Mouse (Mus musculus) heart, embryonic 11.5 days (tissue): ENCODE measurements around the gene Slc12a6. TPM values are rescaled to one million over a fixed set of nuclear protein-coding genes. Genes with fewer than 3 reads are reported as not detected.

ENCODE experiments used
- ATAC-seq: fragments of 200-750 bp; cut with Nextera tagmentation; replicated peaks from 2 replicates; pipeline ENCODE4 v1.8.0; 2017; ENCODE audit warnings: moderate library complexity; ENCODE audit not compliant: insufficient number of reproducible peaks, low FRiP score, low TSS enrichment
- H3K27ac ChIP-seq: fragments of 300-500 bp; sonication (generic); 2 replicates; pipeline ENCODE4 v1.5.1; 2014; ENCODE audit warnings: mild to moderate bottlenecking, low read depth, low read length
- H3K27me3 ChIP-seq: fragments of 300-500 bp; sonication (generic); 2 replicates; pipeline ENCODE4 v1.6.1; 2014; ENCODE audit warnings: mild to moderate bottlenecking, low read length, mixed read lengths; ENCODE audit not compliant: control insufficient read depth, insufficient read depth
- H3K36me3 ChIP-seq: fragments of 300-500 bp; sonication (generic); 2 replicates; pipeline ENCODE4 v1.6.1; 2014; ENCODE audit warnings: mild to moderate bottlenecking, low read length, moderate library complexity, mixed read lengths; ENCODE audit not compliant: control insufficient read depth, insufficient read depth
- H3K4me1 ChIP-seq: fragments of 300-500 bp; sonication (generic); 2 replicates; pipeline ENCODE4 v1.6.1; 2014; ENCODE audit warnings: low read length; ENCODE audit not compliant: control insufficient read depth, insufficient read depth
- H3K4me2 ChIP-seq: fragments of 300-500 bp; sonication (generic); 2 replicates; pipeline ENCODE4 v1.6.1; 2014; ENCODE audit warnings: mild to moderate bottlenecking, moderate library complexity
- H3K4me3 ChIP-seq: fragments of 300-500 bp; sonication (generic); 2 replicates; pipeline ENCODE4 v1.5.1; 2014; ENCODE audit warnings: low read depth, low read length
- H3K9ac ChIP-seq: fragments of 300-500 bp; sonication (generic); 2 replicates; pipeline ENCODE4 v1.6.1; 2014; ENCODE audit warnings: mild to moderate bottlenecking, low read depth, low read length, moderate library complexity
- H3K9me3 ChIP-seq: fragments of 300-500 bp; sonication (generic); replicated peaks from 2 replicates; pipeline ENCODE4 v1.6.1; 2016; ENCODE audit warnings: low read length; ENCODE audit not compliant: control insufficient read depth
- whole genome bisulfite sequencing: fragments of 180-500 bp; shearing (Covaris S2); extraction: QIAGEN DNeasy Blood & Tissue Kit; methylation state at CpG from one replicate; pipeline ENCODE4 v1.1.7; 2014; ENCODE audit not compliant: insufficient replicate concordance; 5-methylcytosine and 5-hydroxymethylcytosine counted together
- polyA plus RNA-seq: library from polyadenylated mRNA; unstranded; fragments of >200 nt; fragmentation: Nextera tagmentation; extraction: Ambion mirVana; gene quantifications from 2 replicates; pipeline ENCODE4 v1.2.1, GENCODE M21; 2014

Gene Slc12a6
- 12.8 and 15.0 TPM in 2 replicates for polyA plus RNA-seq

DNA sequence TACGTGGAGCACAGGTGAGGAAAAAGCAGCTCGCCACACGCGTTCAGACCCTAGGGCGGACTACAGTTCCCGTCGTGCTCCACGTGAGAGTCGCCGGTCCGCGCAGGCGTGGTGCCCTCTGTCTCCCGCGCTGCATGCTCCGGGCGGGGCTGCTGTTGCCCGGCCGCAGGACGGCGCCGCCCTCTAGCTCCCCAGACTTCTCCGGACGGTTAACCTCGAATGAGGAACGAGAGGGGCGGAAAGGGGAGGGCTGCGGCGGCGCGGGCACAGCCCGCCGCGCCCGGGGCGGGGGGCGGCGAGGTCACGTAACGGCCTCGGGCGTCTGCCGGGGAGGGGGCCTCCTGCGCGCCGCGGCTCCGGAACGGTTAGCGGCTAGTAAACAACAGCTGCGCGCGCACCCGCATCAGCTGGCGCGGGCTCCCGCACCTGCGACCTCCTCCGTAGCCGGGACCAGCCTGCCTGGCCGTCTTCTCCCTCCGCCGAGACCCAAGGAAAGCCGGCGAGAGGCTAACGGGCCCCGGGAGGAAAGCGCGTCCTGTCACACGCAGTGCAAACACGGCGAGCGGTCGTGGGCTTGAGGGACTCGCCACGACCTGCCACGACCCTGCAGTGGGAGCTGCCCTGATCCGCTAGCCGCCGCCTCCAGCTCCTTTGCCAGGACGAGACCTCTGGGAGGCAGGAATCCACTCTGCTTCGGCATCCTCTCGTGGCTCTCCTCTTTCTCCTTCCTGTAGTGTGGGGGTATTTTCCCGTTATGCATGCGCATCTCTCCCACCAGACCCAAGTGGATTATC is at the start of gene Slc12a6:
TSS of gene Slc12a6 (plus strand) at position 378 of the 794 bp plus-strand sequence.
- H3K36me3 ChIP-seq = no peaks in the 10 kb centered on the region
- peak within 1 kb of the TSS; percentile 91 for H3K27ac ChIP-seq
- H3K4me2 ChIP-seq = peak within 1 kb of the TSS; percentile 91
- H3K9ac ChIP-seq = peak within 1 kb of the TSS; percentile 88
- no peaks in the 10 kb centered on the region for H3K4me1 ChIP-seq
- no peaks in the 10 kb centered on the region for H3K27me3 ChIP-seq
- peak; percentile 94 for ATAC-seq
- H3K9me3 ChIP-seq = no peaks in the 10 kb centered on the region
- under 1% methylated on average over 81 of the region's 85 CpGs for WGBS
- peak within 1 kb of the TSS; percentile 85 for H3K4me3 ChIP-seq

DNA sequence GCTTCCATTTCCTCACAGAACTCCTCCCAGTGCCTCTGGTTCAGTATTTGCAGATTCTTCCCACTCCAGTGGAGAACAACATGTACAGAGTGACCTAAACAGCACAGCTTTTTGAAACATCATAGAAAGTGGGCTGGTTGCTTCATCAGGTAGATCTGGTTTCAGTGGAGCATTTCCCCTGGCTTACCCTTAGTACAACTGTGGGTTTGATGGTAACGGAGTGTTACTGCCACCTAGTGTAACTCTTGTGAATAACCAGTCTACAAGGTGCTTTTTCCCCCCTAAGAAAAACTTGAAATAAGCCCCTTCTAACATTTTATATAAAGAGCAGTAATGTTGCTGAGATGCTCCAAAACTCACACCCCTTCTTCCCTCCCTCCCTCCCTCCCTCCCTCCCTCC is 49.6 kb upstream of the Slc12a6 start:
- H3K4me1 ChIP-seq = no peaks in the 10 kb centered on the region
- H3K36me3 ChIP-seq = no peaks in the 10 kb centered on the region
- H3K4me2 ChIP-seq = no peak overlapping the region
- H3K9me3 ChIP-seq = no peaks in the 10 kb centered on the region
- ATAC-seq = no peak
- H3K9ac ChIP-seq = no peak overlapping the region
- H3K27me3 ChIP-seq = no peaks in the 10 kb centered on the region
- H3K27ac ChIP-seq = no peak overlapping the region
- H3K4me3 ChIP-seq = no peak overlapping the region
- 19% methylated on average over 1 of the region's 1 CpGs for WGBS

DNA sequence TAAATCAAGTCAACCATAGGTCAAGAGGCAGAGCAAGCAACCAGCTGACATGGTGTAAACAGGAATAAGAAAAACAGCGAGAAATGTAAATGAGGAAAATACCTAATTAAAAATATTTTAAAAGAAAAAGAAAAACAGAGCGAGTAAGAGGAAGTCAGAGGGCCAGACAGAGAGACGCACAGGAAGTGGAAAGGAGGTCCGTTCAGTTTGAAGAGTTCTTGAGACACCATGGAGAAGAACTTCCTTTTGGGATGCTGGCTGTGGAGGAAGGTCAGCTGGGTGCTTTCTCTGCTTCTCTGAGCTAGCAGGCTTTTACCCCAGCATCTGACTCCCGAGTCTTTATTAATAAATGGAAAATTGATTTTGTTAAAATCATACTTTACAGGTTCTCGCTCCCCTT is 48.0 kb upstream of the Slc12a6 start:
- Histone ChIP-seq H3K27ac (no peak overlapping the region), H3K4me1 (no peaks in the 10 kb centered on the region), H3K4me3 (no peak overlapping the region), H3K9me3 (no peaks in the 10 kb centered on the region), H3K36me3 (no peaks in the 10 kb centered on the region), H3K27me3 (no peaks in the 10 kb centered on the region), H3K4me2 (no peak overlapping the region), H3K9ac (no peak overlapping the region)
- ATAC-seq = no peak
- 70% methylated on average over 6 of the region's 6 CpGs for WGBS

DNA sequence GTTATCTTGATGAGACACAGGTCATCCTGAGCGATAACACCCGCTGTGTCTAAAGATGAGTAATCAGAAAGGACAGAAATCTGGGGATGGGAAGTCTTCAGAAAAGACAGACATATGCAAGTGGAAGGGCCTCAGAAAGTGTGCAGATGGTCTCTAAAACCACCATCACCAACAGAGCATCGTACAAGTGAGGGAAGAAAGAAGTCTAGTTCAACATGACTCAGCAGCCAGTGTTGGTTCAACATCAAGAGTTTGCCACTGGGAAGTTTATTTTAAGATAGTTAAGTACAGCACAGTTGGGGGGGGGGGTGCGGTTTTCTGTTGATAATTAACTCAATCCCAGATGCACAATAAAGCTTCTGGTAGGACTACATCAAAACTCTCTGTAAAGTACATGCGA is 44.7 kb upstream of the Slc12a6 start:
- Histone ChIP-seq H3K9ac (no peak overlapping the region), H3K36me3 (no peaks in the 10 kb centered on the region), H3K9me3 (no peaks in the 10 kb centered on the region), H3K27me3 (no peaks in the 10 kb centered on the region), H3K4me3 (no peak overlapping the region), H3K27ac (no peak overlapping the region), H3K4me2 (no peak overlapping the region), H3K4me1 (no peaks in the 10 kb centered on the region)
- 73% methylated on average over 5 of the region's 5 CpGs for WGBS
- ATAC-seq = no peak

DNA sequence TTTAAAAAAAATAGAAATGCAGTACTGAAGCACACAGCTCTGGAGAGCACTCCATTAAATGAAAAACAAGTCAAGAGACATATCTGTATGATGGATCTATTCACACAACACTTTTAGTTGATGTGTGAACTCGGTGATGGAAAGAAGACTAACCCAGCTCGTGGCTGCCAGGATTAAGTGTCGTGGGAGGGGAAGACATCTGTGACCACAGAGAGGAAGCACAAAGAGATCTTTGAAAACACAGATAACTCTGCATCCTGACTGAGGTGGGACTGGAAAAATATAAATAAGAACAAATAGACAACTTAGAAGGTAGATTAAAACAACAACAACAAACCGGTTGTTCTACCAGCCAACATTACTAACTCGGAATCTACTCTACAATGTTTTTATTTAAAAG is 43.0 kb upstream of the Slc12a6 start:
- no peaks in the 10 kb centered on the region for H3K36me3 ChIP-seq
- H3K9me3 ChIP-seq = no peaks in the 10 kb centered on the region
- H3K4me2 ChIP-seq = no peak overlapping the region
- H3K9ac ChIP-seq = no peak overlapping the region
- no peak overlapping the region for H3K4me3 ChIP-seq
- no peaks in the 10 kb centered on the region for H3K27me3 ChIP-seq
- no peaks in the 10 kb centered on the region for H3K4me1 ChIP-seq
- no peak overlapping the region for H3K27ac ChIP-seq
- 60% methylated on average over 5 of the region's 5 CpGs for WGBS
- ATAC-seq = no peak

DNA sequence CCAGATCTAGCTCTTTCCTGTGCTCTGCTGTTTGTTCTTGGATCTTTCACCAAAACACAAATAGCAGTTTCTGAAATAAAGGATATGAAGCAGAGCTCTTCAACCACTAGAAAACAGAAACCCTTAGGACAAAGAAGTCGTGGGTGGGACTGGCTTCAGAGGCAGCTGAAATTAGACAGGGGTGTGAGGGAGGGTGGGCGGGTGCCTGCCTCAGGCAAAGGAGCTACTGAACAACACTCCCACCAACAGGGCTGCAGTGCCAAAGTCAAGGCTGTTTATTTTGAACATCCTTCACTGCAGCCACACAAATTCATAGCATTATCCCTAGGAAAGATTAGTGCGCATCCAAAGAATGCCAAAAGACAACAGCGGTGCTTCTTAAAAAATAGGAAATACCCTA is 41.3 kb upstream of the Slc12a6 start:
- Histone ChIP-seq H3K4me2 (no peak overlapping the region), H3K36me3 (no peaks in the 10 kb centered on the region), H3K4me3 (no peak overlapping the region), H3K27ac (no peak overlapping the region), H3K27me3 (no peaks in the 10 kb centered on the region), H3K4me1 (no peaks in the 10 kb centered on the region), H3K9ac (no peak overlapping the region), H3K9me3 (no peaks in the 10 kb centered on the region)
- no peak for ATAC-seq
- 61% methylated on average over 4 of the region's 4 CpGs for WGBS

DNA sequence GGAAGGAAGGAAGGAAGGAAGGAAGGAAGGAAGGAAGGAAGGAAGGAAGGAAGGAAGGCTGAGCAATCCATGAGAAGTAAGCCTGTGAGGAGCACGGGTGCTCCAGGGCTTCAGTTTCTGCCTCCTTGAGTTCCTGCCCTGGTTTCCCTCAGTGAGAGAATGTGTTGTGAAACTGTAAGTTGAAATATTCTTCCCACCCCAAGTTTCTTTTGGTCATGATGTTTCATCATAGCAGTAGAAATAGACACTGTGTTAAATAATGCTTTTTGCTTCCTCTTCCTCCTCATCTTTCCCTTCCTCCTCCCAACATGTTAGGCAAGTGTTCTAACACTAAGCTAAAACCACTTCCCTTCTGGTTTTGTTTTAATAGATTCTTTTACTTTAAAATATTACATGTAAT is 33.0 kb upstream of the Slc12a6 start:
- no peak overlapping the region for H3K4me2 ChIP-seq
- no peaks in the 10 kb centered on the region for H3K9me3 ChIP-seq
- ATAC-seq = no peak
- H3K36me3 ChIP-seq = no peaks in the 10 kb centered on the region
- no peak overlapping the region for H3K9ac ChIP-seq
- no peak overlapping the region for H3K27ac ChIP-seq
- WGBS = 65% methylated on average over 1 of the region's 1 CpGs
- H3K4me3 ChIP-seq = no peak overlapping the region
- H3K27me3 ChIP-seq = no peaks in the 10 kb centered on the region
- H3K4me1 ChIP-seq = no peaks in the 10 kb centered on the region

DNA sequence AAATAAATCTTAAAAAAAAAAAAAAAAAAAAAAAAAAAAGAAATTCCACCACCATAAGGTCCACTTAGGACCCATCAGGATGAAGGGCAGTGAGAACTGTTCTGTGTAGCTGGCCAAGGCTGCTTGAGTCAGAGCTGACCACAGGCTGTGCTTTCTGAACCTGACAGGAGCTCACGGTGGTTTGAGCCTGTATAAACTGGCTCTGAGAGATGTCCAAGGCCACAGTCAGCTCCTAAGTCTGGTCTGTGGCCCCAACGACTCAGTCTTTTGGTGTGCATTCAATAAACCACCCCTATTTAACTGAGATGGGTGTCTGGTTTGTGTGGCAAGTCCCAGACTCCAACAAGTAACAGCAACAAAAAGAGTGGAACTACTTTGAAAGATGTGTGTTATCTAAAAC is 29.0 kb upstream of the Slc12a6 start:
- H3K9me3 ChIP-seq = no peaks in the 10 kb centered on the region
- no peak overlapping the region for H3K9ac ChIP-seq
- H3K27ac ChIP-seq = no peak overlapping the region
- no peaks in the 10 kb centered on the region for H3K36me3 ChIP-seq
- ATAC-seq = no peak
- WGBS = 86% methylated on average over 2 of the region's 2 CpGs
- no peaks in the 10 kb centered on the region for H3K27me3 ChIP-seq
- H3K4me2 ChIP-seq = no peak overlapping the region
- no peak overlapping the region for H3K4me3 ChIP-seq
- H3K4me1 ChIP-seq = 0 out of 2 replicates have a peak, but pooled peaks cover 6% of the 10 kb centered on the region

DNA sequence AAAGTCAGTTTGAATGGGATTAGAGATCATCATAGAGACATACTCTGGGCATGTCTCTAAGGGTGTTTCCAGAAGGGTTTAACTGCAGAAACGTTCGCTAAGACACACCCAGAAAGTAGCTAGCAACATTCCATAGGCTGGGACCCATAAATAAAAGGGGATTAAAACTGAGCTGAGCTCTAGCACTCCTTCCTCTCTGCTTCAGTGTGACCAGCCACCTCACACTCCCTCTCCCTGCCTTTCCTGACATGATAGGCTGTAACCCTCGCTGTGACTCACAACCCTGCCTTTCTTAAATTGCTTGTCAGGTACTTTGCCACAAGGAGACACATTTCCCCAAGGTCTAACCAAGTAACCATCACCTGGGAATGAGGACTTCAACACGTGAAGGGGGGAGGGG is 27.6 kb upstream of the Slc12a6 start:
- 5% methylated on average over 4 of the region's 4 CpGs for WGBS
- ATAC-seq = no peak
- no peaks in the 10 kb centered on the region for H3K9me3 ChIP-seq
- H3K4me1 ChIP-seq = 0 out of 2 replicates have a peak, but pooled peaks cover 6% of the 10 kb centered on the region
- no peaks in the 10 kb centered on the region for H3K27me3 ChIP-seq
- H3K4me2 ChIP-seq = no peak overlapping the region
- H3K36me3 ChIP-seq = no peaks in the 10 kb centered on the region
- no peak overlapping the region for H3K4me3 ChIP-seq
- no peak overlapping the region for H3K27ac ChIP-seq
- no peak overlapping the region for H3K9ac ChIP-seq
